ENCODE assay signal across 9 mouse cellular contexts in the genomic region with DNA sequence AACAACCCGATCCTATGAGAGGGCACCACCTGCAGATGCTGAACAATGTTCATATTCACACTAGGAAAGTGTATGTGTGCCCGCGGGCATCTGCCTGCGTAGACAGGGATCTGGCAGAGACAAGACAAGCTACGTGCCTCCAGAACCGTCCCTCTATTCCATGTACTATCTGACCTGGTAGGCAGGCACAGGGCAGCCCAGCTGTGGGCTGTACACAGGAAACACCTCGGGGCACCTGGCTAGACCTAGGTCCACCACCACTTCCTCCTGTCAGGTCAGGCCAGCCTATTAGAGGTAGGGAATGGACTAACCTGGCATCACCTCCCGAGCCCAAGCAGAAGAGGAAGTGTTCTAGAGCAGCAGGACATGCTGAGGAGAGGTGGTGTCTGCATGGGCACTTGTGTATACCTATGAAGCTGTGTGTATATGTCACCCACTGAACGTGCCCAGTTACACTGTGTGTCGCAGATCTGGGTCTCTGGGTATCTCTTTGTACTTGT. TPM values are rescaled to one million over a fixed set of nuclear protein-coding genes. Genes with fewer than 3 reads are reported as not detected.
DNase-seq lines count a peak whose midpoint lies in the region; ATAC-seq and TF ChIP-seq lines count a peak whose summit lies in the region.
"Had no signal": no experiment of that assay in that cellular context is flagged by ENCODE, and none has a peak within 500 bp of the region (broad histone marks: within the 10 kb centered on the region; RNA-seq: fewer than 3 reads in every experiment).

A gene (minus strand): TSS at position 51 of the 500 bp plus-strand sequence.

- DNase-seq in lung, postnatal 10 days = no peak
- DNase-seq in limb, embryonic 14.5 days (ENCODE audit: low spot score) = no peak
- DNase-seq in left cerebral cortex, adult 18-20 months (ENCODE audit: low spot score in 2 of 2) = no peak
- no peak for DNase-seq in adrenal gland, adult 18-20 months (ENCODE audit: low spot score in 2 of 2)
- DNase-seq in gastrocnemius, postnatal 25 days = no peak

- no peak for ATAC-seq in lung, embryonic 16.5 days (ENCODE audit: low read depth)
- ATAC-seq in forebrain, embryonic 12.5 days (ENCODE audit: low FRiP score) = no peak
- ATAC-seq in limb, embryonic 14.5 days (ENCODE audit: low FRiP score, low read depth) = no peak

- peak within 1 kb of the TSS; percentile 53 for H3K4me3 ChIP-seq in lung, embryonic 16.5 days (ENCODE audit: low read length)
- H3K4me3 ChIP-seq in forebrain, embryonic 12.5 days (replicated peaks) = peak within 1 kb of the TSS; percentile 28
- peak within 1 kb of the TSS; percentile 40 for H3K4me3 ChIP-seq in limb, embryonic 14.5 days (replicated peaks; ENCODE audit: low read length)
- peak within 1 kb of the TSS; percentile 56 for H3K4me3 ChIP-seq in small intestine, adult 2 months (ENCODE audit: low read depth, low read length)

- H3K27me3 ChIP-seq in lung, embryonic 16.5 days (ENCODE audit: control insufficient read depth, insufficient read depth, low read depth, low read length) = peaks cover 6% of the 10 kb centered on the region
- H3K27me3 ChIP-seq in forebrain, embryonic 12.5 days = peaks cover 46% of the 10 kb centered on the region
- no peaks in the 10 kb centered on the region for H3K27me3 ChIP-seq in limb, embryonic 14.5 days (ENCODE audit: control insufficient read depth, insufficient read depth, low read length)
- H3K27me3 ChIP-seq in small intestine, adult 2 months (ENCODE audit: control insufficient read depth, insufficient read depth, low read length) = 0 out of 2 replicates have a peak, but pooled peaks cover 6% of the 10 kb centered on the region

- H3K4me1 ChIP-seq in lung, embryonic 16.5 days (replicated peaks; ENCODE audit: control insufficient read depth, insufficient read depth, low read length) = peaks cover 41% of the 10 kb centered on the region
- H3K4me1 ChIP-seq in forebrain, embryonic 12.5 days = peaks cover 41% of the 10 kb centered on the region
- H3K4me1 ChIP-seq in limb, embryonic 14.5 days (ENCODE audit: control insufficient read depth, insufficient read depth, low read length) = peaks cover 42% of the 10 kb centered on the region
- H3K4me1 ChIP-seq in small intestine, adult 2 months (ENCODE audit: control insufficient read depth, insufficient read depth, insufficient read length, low read length) = peaks cover 6% of the 10 kb centered on the region; the same call in 1 of the 2 replicates

- TF ChIP-seq POLR2A in limb, embryonic 14.5 days (IDR thresholded peaks at IDR 0.05; ENCODE audit: borderline replicate concordance, extremely low read depth, insufficient read depth, insufficient read length) = no peak
- TF ChIP-seq POLR2A in small intestine, adult 2 months (IDR thresholded peaks at IDR 0.05; ENCODE audit: low read depth, low read length) = no peak

- H3K36me3 ChIP-seq in lung, embryonic 16.5 days (ENCODE audit: control insufficient read depth, insufficient read depth, low read length) = no peaks in the 10 kb centered on the region
- no peaks in the 10 kb centered on the region for H3K36me3 ChIP-seq in forebrain, embryonic 12.5 days (replicated peaks)
- no peaks in the 10 kb centered on the region for H3K36me3 ChIP-seq in limb, embryonic 14.5 days (ENCODE audit: control insufficient read depth, insufficient read depth, low read length)
- H3K36me3 ChIP-seq in small intestine, adult 2 months (ENCODE audit: control insufficient read depth, insufficient read depth, low read length) = no peaks in the 10 kb centered on the region

- H3K9me3 ChIP-seq in lung, embryonic 16.5 days (ENCODE audit: control insufficient read depth, low read length) = no peaks in the 10 kb centered on the region
- H3K9me3 ChIP-seq in forebrain, embryonic 12.5 days = no peaks in the 10 kb centered on the region
- no peaks in the 10 kb centered on the region for H3K9me3 ChIP-seq in limb, embryonic 14.5 days (ENCODE audit: control insufficient read depth, low read length)

- H3K27ac ChIP-seq in lung, embryonic 16.5 days (ENCODE audit: low read length) = peak within 1 kb of the TSS; percentile 29; the same call in 1 of the 2 replicates
- no peak within 1 kb of the TSS for H3K27ac ChIP-seq in forebrain, embryonic 12.5 days
- no peak within 1 kb of the TSS; the same call in 1 of the 2 replicates for H3K27ac ChIP-seq in limb, embryonic 14.5 days (replicated peaks; ENCODE audit: low read depth, low read length)
- no peak within 1 kb of the TSS for H3K27ac ChIP-seq in small intestine, adult 2 months (ENCODE audit: insufficient read depth, low read depth, low read length)

- no peak for TF ChIP-seq CTCF in small intestine, adult 2 months (IDR thresholded peaks at IDR 0.05; ENCODE audit: extremely low read depth, insufficient read length, insufficient replicate concordance, low read depth, low read length)

- WGBS in lung, embryonic 16.5 days = 68% methylated on average over 10 of the region's 10 CpGs
- 73% methylated on average over 10 of the region's 10 CpGs for WGBS in forebrain, embryonic 12.5 days
- WGBS in limb, embryonic 14.5 days = 80% methylated on average over 10 of the region's 10 CpGs
- WGBS in small intestine, adult 2 months = 64% methylated on average over 10 of the region's 10 CpGs

- H3K9ac ChIP-seq in lung, embryonic 16.5 days (ENCODE audit: low read length) = peak within 1 kb of the TSS; percentile 65
- peak within 1 kb of the TSS; percentile 27 for H3K9ac ChIP-seq in forebrain, embryonic 12.5 days
- H3K9ac ChIP-seq in limb, embryonic 14.5 days (ENCODE audit: low read depth, low read length, severe bottlenecking) = peak within 1 kb of the TSS; percentile 47

- peak within 1 kb of the TSS; percentile 74 for H3K4me2 ChIP-seq in lung, embryonic 16.5 days (ENCODE audit: low read depth, low read length)
- H3K4me2 ChIP-seq in forebrain, embryonic 12.5 days = peak within 1 kb of the TSS; percentile 59
- H3K4me2 ChIP-seq in limb, embryonic 14.5 days (replicated peaks; ENCODE audit: low read depth, low read length, severe bottlenecking) = peak within 1 kb of the TSS; percentile 66

RNA-seq across cellular contexts. Expression of the gene that starts here (rescaled TPM):
- 9.7 and 9.9 TPM in 2 replicates for polyA plus RNA-seq in lung, embryonic 16.5 days (2015; fragmentation: Nextera tagmentation; extraction: Ambion mirVana)
- 6.3 and 7.5 TPM in 2 replicates for polyA plus RNA-seq in forebrain, embryonic 12.5 days (2016; fragmentation: Nextera tagmentation; extraction: Ambion mirVana)
- polyA plus RNA-seq in limb, embryonic 14.5 days (2012; rRNA removed) = 10.0 and 10.3 TPM in 2 replicates
- polyA plus RNA-seq in limb, embryonic 14.5 days (2014; fragmentation: Nextera tagmentation; extraction: Ambion mirVana) = 14.6 and 16.1 TPM in 2 replicates
- 0.48 and 0.90 TPM in 2 replicates for polyA plus RNA-seq in small intestine, adult 2 months (2012; rRNA removed)
- total RNA-seq in left cerebral cortex, adult 18-20 months (2021) = 1 to 10 TPM; 2.5 to 3.0 TPM
- total RNA-seq in adrenal gland, adult 18-20 months (2021) = 1 to 10 TPM in 1 of 2 experiments, under 1 TPM in 1; 0.30 to 1.4 TPM
- 1 to 10 TPM; 1.3 to 1.8 TPM for total RNA-seq in gastrocnemius, postnatal 25 days (2021)
- total RNA-seq: neutrophil, adult 5-6 weeks had no signal
